Mouse (Mus musculus): ENCODE data around the gene 2810004N23Rik.
"Not testable (repeated sequence)": the region's sequence is repeated elsewhere in the genome, so short reads cannot be mapped to it uniquely, and the experiment has no call there.

Gene 2810004N23Rik

DNA sequence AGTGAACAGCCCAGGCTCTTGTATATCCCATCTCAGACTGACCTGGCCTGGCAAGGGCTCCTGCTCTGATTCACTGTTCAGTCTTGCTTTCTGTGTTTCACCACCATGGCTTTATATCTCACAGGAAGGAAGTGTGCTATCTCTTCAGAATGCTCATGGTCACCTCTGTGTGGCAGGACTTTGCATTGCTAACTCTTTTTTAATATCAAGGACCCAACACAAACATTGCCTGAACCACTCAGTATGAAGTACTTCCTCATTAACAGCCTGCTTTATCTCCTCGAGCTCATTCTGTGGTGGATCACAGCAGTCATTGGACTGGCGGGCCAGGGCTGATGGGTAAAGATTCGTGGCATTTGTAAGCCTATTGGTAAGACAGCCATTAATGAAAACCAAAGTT lies 3.7 kb upstream of the 2810004N23Rik start:
- no peak for DNase-seq (ENCODE audit: low read depth, low spot score)

DNA sequence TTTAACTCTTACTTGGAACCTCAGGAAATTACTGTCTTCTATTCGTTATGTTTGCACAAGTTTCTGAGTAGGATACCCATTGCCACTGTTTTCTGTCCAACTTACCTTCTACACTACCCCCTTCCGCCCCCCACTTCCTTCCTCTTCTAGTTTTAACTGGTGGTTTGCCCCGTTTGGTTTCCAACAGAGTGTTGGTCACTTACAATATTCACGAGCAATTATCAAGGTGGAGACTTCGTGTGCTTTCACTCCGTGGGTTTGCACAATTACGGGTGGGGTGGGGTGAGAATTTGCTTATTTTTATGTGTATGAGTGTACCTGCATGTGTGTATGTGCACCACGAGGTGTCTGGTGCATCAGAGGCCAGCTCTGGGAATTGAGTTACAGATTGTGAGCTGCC lies 809 bp upstream of the 2810004N23Rik start:
- DNase-seq (ENCODE audit: low read depth, low spot score): no peak

DNA sequence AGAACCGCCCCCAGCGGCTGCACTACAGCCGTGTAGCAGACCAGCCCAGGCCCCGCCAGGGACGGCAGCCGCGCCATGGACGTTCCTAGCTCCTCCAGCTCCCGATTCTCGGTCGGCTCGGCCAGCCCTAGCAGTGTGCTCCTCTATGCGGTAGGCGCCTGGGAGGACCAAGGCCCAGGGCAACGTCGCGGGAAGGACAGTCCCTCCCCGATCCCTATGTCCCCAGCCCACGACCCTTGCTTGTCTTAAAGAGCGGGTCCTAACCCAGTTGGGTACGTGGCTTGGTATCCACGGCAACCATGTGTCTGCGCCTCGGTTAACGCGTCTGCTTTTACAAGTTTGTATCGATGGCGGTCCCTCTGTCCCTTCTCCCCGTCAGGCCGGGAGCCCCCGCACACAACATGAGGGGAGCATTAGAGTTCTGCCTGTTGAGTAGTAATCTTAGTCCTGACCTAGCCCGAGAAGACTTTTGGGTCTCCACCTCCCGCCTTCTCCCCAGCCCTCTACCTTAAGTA lies 300 bp upstream of the 2810004N23Rik start:
- no peak for DNase-seq (ENCODE audit: low read depth, low spot score)

DNA sequence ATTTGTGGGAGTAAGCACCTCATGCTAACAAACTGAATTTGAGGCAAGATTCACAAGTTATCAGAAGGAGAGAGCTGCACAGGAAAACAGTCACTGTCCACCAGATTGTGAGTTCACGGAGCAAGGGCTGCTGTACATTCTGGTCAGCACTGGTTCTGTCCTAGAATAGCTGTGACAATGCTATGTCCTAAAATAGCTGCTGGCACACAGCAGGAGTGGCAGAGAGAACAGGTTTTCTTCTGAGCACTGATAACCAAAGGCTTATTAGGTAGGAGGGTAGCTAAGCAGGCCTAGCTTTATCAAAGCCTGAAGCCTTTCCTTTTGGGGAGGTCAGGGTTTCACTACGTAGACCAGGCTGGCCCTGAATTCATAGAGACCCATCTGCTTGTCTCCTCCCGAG lies 2.7 kb downstream of the 2810004N23Rik start:
- DNase-seq (ENCODE audit: low read depth, low spot score): no peak

DNA sequence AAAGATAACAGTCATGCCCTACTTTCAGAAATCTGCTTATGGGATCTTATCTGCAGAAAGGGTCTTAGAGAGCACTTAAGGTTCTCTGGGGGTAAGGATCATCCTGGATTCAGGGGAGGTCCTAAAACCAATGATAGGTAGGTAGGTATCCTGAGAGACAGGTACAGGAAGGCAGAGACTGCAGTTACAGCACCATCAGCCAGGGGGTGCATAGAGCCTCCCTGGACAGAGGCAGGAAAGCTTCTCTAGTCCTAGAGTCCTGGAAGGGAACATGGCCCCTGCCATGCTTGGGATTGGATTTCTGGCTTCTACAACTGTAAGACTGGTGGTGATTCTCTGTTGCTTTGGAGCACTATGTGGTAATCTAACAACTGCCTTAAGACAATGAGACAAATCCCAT lies 3.5 kb downstream of the 2810004N23Rik start:
- no peak for DNase-seq (ENCODE audit: low read depth, low spot score)

DNA sequence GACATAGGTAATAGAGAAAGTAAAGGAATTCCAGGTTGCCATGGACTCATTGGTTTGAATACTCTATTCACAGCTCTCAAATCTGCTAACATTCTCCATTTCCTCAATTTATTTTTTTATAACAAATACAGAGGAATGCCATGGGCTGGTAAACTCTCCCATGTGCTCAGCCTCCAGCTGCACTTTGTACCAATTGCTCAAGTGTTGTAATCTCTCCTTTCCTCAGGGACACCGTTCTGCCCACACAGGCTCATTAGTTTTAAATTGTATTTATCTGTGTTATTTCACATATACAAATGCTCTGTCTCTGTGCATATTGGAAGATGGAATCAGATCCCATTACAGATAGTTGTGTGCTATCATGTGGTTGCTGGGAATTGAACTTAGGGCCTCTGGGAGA lies 9.4 kb downstream of the 2810004N23Rik start:
- DNase-seq (ENCODE audit: low read depth, low spot score): no peak

DNA sequence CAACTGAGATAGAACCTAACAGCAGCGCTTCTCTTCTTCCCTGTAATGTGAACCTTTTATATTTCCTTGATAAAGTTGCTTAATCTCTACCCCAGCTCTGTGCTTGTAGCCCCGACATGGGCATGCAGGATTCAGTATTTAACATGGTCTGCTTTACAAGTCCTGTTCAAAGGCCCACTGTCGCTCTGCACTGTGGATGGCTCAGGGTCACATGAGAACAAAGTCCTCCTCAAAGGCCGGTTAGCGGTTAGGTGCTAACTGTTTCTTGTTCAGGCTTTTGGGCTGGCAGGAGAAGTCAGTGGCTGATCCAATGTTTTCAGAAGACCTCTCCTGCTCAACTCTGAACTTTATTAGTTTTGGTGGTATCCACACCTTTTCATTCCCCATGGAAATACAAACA lies 17.3 kb downstream of the 2810004N23Rik start:
- no peak for DNase-seq (ENCODE audit: low read depth, low spot score)

DNA sequence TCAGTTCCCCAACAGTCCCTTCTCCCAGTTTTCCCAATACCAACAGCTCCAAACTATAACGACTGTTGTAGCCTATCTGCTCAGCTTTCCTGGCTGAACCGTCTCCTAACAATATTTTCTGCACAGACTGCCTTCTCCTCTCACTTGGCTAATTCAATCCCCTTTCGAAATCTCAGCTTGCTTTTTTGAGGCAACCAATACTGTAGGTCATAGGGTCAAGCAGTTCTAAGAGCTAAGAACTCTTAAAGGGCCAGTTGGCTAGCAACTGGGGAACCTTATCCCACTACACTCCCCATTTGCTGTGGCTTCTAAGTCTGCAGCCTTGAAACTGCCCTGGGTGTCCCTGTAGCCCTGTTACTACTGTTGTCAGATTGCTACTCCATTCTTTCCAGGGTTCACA lies 17.8 kb downstream of the 2810004N23Rik start:
- DNase-seq (ENCODE audit: low read depth, low spot score): no peak

DNA sequence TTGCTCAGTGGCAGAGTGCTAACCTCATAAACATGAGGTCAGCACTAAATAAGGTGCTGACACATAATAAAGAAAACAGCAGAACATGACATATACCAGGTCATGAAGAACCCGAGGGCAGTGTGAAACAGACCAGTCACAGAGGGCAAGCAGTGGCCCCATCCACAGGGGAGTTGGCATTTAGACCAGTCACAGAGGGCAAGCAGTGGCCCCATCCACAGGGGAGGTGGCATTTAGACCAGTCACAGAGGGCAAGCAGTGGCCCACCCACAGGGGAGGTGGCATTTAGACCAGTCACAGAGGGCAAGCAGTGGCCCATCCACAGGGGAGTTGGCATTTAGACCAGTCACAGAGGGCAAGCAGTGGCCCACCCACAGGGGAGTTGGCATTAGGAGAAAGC lies 20.0 kb downstream of the 2810004N23Rik start:
- DNase-seq (ENCODE audit: low read depth, low spot score): not testable (repeated sequence)

DNA sequence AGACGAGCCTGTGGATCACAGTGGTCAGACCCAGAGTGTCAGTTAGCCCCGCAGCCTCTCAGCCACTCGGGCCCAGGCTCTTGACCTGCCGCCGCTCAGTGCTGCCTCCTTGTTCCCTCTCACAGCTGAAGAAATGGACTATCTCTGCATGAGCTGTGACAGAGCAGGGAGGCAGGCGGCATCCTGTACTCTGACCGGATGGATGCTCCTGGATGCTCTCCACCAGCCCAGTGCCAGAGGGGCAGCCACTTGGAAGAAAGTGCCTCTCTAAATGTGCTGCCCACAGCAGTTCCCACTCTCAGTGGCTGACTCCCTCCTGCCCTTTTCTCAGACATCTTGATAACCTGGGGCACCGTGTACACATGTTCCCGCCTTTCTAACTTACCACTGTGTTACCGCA lies 21.1 kb downstream of the 2810004N23Rik start:
- no peak for DNase-seq (ENCODE audit: low read depth, low spot score)

DNA sequence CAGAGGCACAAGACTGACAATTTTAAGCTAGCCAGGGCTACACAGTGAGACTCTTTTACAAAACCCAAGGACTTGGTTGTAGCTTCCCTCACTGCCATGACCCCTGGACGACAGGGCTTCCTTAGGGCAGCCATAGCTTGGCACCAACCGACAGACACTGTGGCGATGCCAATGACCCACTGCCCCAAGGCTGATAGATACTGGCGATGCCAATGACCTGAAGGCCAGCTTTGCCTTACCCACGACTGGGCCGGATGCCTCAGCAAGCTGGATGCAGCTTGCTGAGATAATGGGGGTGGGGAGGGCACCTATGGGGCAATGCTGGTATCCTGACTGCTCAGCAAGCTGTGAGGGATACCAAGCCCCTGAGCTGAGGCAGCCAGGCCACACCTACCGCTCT lies 22.0 kb downstream of the 2810004N23Rik start:
- no peak for DNase-seq (ENCODE audit: low read depth, low spot score)

DNA sequence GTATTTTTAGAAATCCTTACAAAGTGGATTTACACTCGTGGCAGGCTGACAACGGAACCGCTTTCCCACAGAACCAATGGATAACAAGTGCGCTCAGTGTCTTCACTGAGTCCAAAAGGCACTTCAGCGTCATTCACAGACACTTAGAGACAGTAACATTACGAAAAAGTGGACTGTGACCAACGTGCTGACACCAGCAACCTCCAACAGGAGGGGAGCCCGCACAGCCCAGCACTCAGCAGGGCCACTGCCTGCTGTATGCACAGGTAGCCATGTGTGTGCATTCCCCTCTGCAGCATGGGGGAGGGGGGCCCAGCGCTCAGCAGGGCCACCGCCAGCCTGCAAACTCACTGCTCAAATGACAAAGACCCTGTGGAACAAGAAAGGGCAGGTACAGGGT lies 23.5 kb downstream of the 2810004N23Rik start:
- DNase-seq (ENCODE audit: low read depth, low spot score): no peak

DNA sequence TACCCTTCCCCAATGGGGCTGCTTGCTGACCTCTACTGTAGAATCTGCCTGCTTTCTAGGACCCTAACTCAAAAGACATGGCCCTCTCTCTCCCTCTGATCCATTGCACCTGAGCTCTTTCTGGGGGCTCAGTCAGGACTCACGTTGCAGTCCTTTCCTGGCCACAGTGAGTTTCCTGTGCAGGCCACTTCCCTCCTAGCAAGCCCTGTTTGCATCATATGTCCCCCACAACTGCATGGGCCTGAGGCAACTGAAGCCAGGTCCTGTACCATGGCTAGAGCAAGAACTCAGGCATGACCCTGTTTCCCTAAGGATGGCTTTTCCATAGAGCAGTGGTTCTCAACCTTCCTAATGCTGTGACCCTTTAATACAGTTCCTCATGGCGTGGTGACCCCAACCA lies 25.0 kb downstream of the 2810004N23Rik start:
- no peak for DNase-seq (ENCODE audit: low read depth, low spot score)

DNA sequence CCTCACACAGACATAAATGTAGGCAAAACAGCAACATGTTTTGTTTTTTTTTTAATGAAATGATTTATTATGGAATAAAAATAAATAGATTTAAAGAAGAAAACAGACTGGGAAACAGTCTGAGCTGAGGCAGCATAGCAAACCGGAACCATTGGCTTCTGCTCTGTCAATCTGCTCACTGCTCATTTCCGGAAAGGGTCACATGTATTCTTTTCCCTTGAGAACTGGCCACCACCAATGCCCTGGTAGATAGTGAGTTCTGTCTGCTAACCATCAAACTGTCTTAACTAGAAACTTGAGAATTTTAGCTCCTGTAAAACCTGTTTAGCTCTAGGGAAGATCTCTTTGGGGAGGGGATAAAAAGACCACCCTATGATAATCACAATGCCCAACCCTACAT lies 26.0 kb downstream of the 2810004N23Rik start:
- no peak for DNase-seq (ENCODE audit: low read depth, low spot score)

DNA sequence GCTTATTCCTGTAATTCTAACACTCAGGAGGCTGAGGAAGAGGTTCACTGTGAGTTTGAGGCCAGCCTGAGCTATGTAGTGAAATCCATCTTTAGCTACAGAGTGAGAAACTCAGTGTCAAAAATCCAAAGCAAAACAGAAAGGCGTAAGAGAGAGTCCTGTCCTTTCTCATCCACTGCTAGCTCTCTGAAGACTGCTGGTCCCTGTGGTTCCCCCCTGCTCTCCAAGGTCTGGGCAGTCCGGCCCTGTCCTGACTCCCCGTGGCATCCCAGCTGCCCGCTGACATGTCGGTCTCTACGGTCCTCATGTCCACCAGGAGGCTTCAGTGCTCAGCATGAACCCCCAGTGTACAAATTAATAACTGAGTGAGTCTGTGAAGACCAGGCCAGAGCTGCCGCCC lies 26.6 kb downstream of the 2810004N23Rik start:
- DNase-seq (ENCODE audit: low read depth, low spot score): no peak

DNA sequence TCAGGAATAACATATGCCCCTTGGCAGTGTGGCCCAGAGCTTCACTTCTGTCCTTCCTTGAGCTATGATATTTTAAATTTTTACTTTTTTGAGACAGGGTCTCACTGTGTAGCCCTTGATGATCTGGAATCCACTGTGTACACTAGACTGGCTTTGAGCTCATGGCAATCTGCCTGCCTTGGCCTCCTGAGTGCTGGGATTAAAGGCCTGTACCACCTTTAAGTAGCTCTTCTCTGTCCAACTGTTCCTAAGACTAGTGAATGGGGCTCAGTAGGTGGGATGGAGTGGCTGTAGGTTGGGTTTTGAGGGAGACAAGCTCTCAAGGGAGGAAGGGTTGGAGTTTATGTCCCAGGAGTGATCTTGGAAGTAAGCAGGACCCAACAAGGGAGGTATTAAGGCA lies 27.1 kb downstream of the 2810004N23Rik start:
- no peak for DNase-seq (ENCODE audit: low read depth, low spot score)

DNA sequence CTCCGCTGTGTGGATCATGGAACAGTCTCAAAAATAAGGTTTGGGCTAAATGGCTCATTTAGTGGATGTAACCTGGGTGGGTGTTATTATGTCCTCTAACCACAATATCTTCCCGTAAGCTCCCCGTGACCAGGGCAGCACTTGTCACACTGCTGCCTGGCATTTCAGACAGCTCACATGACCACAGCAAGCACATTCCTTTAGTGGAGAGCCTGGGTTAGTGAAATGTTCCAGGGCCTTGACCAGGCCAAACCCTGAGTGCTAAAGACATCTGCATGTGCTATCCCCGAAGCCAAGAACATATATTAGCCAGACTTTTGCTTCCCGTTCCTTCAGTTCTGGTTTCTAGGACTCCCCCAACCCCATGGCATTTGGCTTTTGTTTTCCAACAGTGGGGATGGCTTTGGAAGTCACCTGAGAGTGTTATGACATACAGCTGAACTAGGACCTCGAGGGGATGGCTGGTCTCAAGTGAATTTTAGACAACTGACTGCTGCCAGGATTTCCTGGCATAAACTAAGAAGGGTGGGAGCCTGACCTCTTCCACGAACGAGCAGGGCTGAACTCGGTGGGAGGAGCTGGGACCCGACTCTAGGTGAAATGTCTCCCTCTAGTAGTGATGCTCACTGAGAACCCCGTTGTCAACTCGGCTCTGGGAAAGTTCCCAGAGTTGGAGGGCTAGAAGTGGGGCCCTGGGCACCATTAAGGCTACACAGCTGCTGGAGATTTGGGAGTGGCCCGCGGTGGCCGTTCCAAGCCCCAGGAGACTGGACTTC lies 29.3 kb downstream of the 2810004N23Rik start:
- no peak for DNase-seq (ENCODE audit: low read depth, low spot score)

DNA sequence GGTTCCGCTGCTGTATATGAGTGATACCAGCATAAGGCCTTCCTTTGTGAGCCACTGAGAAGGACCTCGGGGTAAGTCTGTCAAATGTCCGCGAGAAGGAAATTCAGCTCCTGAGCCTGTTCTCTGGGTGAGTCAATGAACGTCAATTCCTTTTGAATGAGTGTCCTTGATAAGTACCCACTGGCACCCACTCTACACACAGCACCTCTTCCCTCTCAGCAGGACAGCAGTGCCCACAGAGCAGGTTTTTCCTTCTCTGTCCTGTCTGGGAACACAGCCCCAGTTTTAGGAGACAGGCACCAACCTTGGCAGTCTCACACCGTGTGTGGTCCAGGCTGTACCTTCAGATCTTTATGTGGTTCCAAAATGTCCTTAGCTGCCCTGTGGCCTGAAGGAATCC lies 31.0 kb downstream of the 2810004N23Rik start:
- no peak for DNase-seq (ENCODE audit: low read depth, low spot score)

DNA sequence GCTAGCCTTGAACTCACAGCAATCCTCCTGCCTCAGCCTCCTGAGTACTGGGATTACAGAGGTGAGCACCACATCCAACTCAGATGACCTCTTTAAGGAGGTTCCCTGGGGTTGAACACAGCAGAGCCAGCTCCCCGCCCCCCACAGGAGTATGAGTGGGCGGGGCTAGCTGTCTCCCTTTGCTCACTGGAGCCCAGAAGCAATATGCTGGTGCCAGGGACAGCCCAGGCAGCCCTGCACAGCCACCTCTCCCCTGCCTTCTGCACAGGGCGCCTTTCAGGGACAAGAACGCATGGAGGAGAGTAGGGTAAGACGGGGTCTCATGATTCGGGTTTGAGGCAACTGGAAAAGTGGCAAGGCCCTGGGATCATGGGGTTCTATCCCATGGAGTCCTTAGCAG lies 31.4 kb downstream of the 2810004N23Rik start:
- DNase-seq (ENCODE audit: low read depth, low spot score): no peak

DNA sequence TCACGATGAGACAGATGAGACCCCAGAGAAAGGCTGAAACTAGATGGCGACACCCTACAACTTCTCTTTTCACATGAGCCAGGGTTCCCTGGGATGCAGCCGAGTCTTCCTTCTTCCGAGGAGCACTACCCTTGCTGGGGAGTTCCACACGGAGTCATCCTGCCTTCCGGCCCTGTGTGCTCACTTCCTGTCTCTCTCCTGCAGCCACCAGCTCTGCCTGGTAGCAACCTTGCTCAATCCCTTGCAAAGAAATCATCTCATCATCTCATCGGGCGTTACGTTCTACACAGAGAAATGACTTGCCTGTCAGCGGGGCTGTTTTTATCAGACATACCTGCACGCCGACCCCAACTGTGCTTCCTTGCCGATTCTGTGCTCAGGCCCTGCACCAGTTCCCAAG lies 32.9 kb downstream of the 2810004N23Rik start:
- DNase-seq (ENCODE audit: low read depth, low spot score): no peak

DNA sequence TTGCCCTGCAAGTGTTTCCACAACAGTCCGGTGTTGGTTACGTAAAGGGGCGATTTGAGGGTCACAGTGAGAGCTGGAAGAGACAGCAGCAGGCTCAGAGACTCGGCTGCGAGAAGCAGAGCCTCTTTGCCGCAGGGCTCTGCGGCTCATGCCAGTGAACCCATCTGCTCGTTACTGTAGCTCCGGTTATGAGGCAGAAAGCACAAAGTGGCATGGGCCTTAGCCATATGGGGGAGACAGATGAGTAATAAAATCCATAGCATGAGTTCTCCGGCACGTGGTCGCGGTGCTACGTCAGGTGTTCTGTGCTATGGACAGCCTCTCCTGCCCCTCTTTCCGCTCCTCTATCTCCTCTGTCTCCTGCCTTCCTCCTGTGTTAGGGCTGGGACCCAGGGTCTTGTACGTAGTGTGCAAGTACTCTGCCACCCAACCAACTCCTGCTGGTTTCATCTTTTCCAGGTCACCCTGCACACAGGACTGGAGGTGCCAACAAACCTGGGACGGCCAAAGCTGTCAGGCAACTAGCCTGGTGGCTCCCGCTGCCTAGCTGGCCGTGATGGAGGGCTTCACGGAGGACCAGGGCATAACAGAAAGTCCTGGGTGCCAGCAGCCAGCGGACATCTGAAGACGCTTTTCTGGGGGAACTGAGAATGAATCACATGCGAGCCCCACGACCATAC lies 34.2 kb downstream of the 2810004N23Rik start:
- DNase-seq (ENCODE audit: low read depth, low spot score): no peak

DNA sequence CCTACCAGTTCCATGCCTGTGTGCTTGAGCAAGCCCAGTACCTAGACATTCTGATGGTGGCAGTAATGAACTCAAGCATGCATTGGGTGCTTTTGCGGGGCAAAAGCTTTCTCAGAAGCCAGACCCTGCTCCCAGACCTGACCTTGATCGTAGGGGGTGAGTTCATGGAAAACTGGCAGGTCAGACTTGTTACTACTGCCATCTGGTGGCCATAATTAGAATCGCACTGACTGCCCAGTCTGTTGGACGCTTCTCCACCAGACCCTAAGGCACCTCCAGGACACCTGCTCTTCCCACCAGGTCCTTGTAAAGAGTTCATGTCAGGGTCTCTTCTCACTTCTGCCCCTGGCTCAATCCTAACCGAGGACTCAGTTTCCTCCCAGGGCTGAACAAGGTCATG lies 35.5 kb downstream of the 2810004N23Rik start:
- peak; percentile 47 for DNase-seq (ENCODE audit: low read depth, low spot score)

DNA sequence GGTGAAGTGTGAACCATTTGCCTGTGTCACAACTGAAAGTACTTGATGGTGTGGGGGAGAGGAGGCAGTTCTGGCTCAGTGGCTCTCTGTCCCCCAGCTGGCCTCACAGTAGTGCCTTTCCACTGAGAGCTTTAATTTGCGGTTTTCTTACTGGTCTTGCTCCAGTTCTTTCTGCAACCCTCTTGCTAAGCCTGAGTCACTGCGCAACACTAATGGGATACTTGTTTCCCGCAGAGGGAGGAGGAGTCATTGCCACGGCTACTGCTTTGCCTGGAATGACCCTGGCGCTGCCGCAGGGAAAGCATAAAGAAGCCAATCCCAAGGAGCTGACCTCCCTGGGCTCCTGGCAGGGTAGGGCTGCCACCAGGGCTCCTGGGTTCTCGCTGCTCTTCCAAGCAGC lies 36.3 kb downstream of the 2810004N23Rik start:
- no peak for DNase-seq (ENCODE audit: low read depth, low spot score)
